Mouse (Mus musculus) ES-Bruce4 (cell line): ENCODE data around the gene Nt5c3b. TPM values are rescaled to one million over a fixed set of nuclear protein-coding genes. Genes with fewer than 3 reads are reported as not detected.
A peak's percentile ranks its signal among the peaks of the same experiment; 100 is the strongest.

ENCODE experiments used
- H3K27ac ChIP-seq: 2 replicates; pipeline ENCODE4 v1.5.1; 2012; ENCODE audit warnings: low read length, inconsistent platforms; ENCODE audit not compliant: insufficient read depth
- H3K27me3 ChIP-seq: 2 replicates; pipeline ENCODE4 v1.6.1; 2012; ENCODE audit warnings: mild to moderate bottlenecking, low read length, inconsistent platforms; ENCODE audit not compliant: control insufficient read depth, poor library complexity, insufficient read depth, severe bottlenecking
- H3K36me3 ChIP-seq: 2 replicates; pipeline ENCODE4 v1.6.1; 2012; ENCODE audit warnings: inconsistent platforms, mild to moderate bottlenecking, low read length, moderate library complexity; ENCODE audit not compliant: control insufficient read depth, poor library complexity, insufficient read depth, severe bottlenecking
- H3K4me1 ChIP-seq: one replicate; pipeline ENCODE4 v1.8.1; 2011; ENCODE audit warnings: low read length; ENCODE audit not compliant: control insufficient read depth, insufficient read depth
- H3K4me3 ChIP-seq: 2 replicates; pipeline ENCODE4 v1.5.1; 2011; ENCODE audit warnings: low read depth, mild to moderate bottlenecking, low read length
- H3K9ac ChIP-seq: 2 replicates; pipeline ENCODE4 v1.6.1; 2012; ENCODE audit warnings: low read depth, mild to moderate bottlenecking, inconsistent platforms; ENCODE audit not compliant: poor library complexity, severe bottlenecking
- H3K9me3 ChIP-seq: replicated peaks from 2 replicates; pipeline ENCODE4 v1.6.1; 2012; ENCODE audit warnings: mild to moderate bottlenecking, low read length, inconsistent platforms; ENCODE audit not compliant: control insufficient read depth, poor library complexity, insufficient read depth, severe bottlenecking
- CTCF ChIP-seq: IDR thresholded peaks from one replicate; pipeline ENCODE4 v1.8.1; 2011; ENCODE audit warnings: low read depth, low read length
- EP300 ChIP-seq: IDR thresholded peaks from 2 replicates; pipeline ENCODE4 v1.6.1; 2011; ENCODE audit warnings: low read depth, low read length; ENCODE audit not compliant: insufficient read depth
- POLR2A ChIP-seq: IDR thresholded peaks from one replicate; pipeline ENCODE4 v1.8.1; 2011; ENCODE audit warnings: low read length; ENCODE audit not compliant: insufficient read depth
- polyA plus RNA-seq: library from polyadenylated mRNA; stranded (reverse); fragments of >200 nt; gene quantifications from 2 replicates; pipeline ENCODE4 v1.2.4, GENCODE M21; 2011; ENCODE audit warnings: low read depth; ENCODE audit not compliant: missing spikeins, insufficient read depth, insufficient read length

Nt5c3b gene
- polyA plus RNA-seq, 1 experiment, result 44.6 TPM

DNA sequence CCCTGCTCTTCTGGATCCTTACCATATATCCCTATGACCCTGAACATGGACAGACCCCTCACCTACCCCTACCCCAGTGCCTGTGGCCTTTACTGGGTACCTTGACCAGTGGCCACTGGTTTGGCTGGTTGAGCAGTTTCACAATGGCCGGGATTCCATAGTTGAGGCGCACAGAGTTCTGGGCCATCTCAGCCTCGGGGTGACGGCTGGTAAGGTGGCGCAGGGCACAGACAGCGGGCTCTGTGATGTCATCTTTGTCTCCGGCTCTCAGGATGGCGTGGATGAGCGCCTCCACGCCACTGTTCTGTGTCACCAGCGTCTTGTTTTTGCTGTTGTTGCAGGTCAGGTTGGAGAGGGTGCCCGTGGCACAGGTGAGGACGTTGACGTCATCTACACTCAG lies 63.6 kb downstream of the Nt5c3b start:
- no peaks in the 10 kb centered on the region for H3K4me1 ChIP-seq
- no peak overlapping the region for H3K4me3 ChIP-seq
- TF ChIP-seq EP300 (no peak), POLR2A (no peak), CTCF (no peak)
- H3K36me3 ChIP-seq, result peaks cover 8% of the 10 kb centered on the region
- H3K9me3 ChIP-seq, result no peaks in the 10 kb centered on the region
- H3K9ac ChIP-seq, result no peak overlapping the region
- H3K27ac ChIP-seq, result peak overlapping the region; percentile 97; the same call in 1 of the 2 replicates
- no peaks in the 10 kb centered on the region for H3K27me3 ChIP-seq

DNA sequence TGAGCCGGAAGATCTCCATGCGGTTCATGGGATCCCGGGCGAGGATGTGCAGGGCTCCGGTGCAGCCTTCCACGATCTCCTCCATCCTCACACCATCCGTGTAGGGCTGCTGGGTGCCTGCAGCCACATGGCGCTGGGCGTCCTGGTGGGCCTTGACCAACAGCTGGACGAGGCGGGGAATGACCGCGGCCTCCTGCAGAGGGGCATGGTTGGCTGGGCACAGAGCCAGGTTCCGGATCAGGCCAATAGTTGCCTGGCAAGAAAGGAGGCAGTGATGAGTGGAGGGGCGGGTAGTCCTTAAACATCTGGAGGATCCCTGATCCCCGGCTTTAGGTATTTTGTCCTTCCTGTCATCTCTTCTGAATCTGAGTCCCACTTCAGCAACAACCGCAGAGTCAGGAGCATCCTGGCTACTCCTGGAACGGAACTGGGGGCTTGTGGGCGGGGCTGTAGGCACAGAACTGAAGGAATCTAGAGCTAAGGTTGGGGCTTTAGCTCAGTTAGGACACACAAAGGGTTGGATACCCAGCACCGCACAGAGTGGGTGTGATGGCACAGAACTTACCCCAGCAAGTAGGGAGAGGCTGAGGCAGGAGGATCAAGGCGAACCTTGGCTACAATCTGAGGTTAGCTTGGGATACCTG lies 64.7 kb downstream of the Nt5c3b start:
- Histone ChIP-seq H3K27ac (peak overlapping the region; percentile 97), H3K4me3 (peak overlapping the region; percentile 65), H3K9ac (peak overlapping the region; percentile 31), H3K36me3 (peaks cover 12% of the 10 kb centered on the region), H3K9me3 (no peaks in the 10 kb centered on the region), H3K27me3 (no peaks in the 10 kb centered on the region), H3K4me1 (no peaks in the 10 kb centered on the region)
- TF ChIP-seq CTCF (no peak), POLR2A (no peak), EP300 (0 out of 2 replicates have a peak, but pooled peaks have one; percentile 8)

DNA sequence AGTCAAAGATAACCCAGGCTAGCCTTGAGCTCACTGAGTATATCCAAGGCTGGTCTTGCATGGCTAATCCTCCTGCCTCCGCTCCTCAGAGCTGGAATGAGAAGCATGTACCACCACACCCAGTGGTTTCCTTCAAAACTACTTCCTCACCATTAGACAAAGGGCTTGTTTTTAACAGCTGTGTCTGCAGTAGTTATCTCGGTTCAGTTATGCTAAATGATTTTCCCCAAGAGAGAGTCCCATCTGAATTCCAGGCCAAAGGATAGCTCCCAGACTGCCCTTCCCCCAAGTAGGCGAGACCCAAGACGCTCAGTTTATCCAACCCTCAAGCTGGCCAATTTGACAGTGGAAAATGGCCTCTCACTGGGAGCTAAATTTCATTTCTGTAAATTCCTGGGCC lies 65.6 kb downstream of the Nt5c3b start:
- peak overlapping the region; percentile 97 for H3K27ac ChIP-seq
- peaks cover 20% of the 10 kb centered on the region for H3K36me3 ChIP-seq
- H3K27me3 ChIP-seq, result no peaks in the 10 kb centered on the region
- H3K4me3 ChIP-seq, result peak overlapping the region; percentile 65
- H3K4me1 ChIP-seq, result no peaks in the 10 kb centered on the region
- no peaks in the 10 kb centered on the region for H3K9me3 ChIP-seq
- H3K9ac ChIP-seq, result peak overlapping the region; percentile 31
- TF ChIP-seq POLR2A, result no peak
- TF ChIP-seq CTCF, result no peak
- peak; percentile 89 for TF ChIP-seq EP300

DNA sequence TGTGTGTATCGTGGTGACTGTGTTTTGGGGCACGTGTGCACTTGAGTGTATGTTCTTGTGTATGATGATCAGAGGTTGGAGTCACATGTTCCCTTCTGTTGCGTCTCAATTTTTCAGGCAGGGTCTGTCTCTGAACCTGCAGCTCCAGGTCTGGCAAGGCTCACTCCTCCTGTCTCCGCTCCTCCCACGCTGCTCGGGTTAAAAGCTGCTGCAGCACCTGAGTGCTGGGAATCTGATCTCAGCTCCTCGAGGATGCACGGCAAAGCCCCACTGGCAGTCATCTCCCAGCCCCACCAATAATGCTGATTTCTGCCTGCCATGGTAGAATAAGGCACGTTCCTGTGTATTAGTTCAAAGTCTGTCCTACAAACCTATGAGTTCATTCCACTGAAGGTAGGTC lies 66.5 kb downstream of the Nt5c3b start:
- Histone ChIP-seq H3K27ac (peak overlapping the region; percentile 97), H3K9ac (peak overlapping the region; percentile 36; the same call in 1 of the 2 replicates), H3K4me1 (no peaks in the 10 kb centered on the region), H3K4me3 (no peak overlapping the region), H3K36me3 (peaks cover 21% of the 10 kb centered on the region), H3K27me3 (no peaks in the 10 kb centered on the region), H3K9me3 (no peaks in the 10 kb centered on the region)
- TF ChIP-seq POLR2A (no peak), CTCF (no peak), EP300 (0 out of 2 replicates have a peak, but pooled peaks have one; percentile 9)

Other genes with a start within 250 kb of the Nt5c3b start
- gene Krt9, start 248.6 kb downstream of the Nt5c3b start, polyA plus RNA-seq, result not detected in 2 replicates
- 1.3 TPM in 1 of 2 replicates, not detected in the other for gene Krt14, start 234.3 kb downstream of the Nt5c3b start, polyA plus RNA-seq
- gene Krt16, start 192.9 kb downstream of the Nt5c3b start, polyA plus RNA-seq, result 0.99 TPM in 1 of 2 replicates, not detected in the other
- gene Krt17, start 180.8 kb downstream of the Nt5c3b start, polyA plus RNA-seq, result 10.5 and 11.8 TPM in 2 replicates
- 20.6 and 21.5 TPM in 2 replicates for gene Krt42, start 171.9 kb downstream of the Nt5c3b start, polyA plus RNA-seq
- gene Eif1, start 121.9 kb downstream of the Nt5c3b start, polyA plus RNA-seq, result 718 and 769 TPM in 2 replicates
- not detected in 2 replicates for gene Gast, start 107.4 kb downstream of the Nt5c3b start, polyA plus RNA-seq
- 12.7 and 13.6 TPM in 2 replicates for gene Hap1, start 85.7 kb downstream of the Nt5c3b start, polyA plus RNA-seq
- 166 and 171 TPM in 2 replicates for gene Jup, start 44.0 kb downstream of the Nt5c3b start, polyA plus RNA-seq
- gene P3h4, start 27.0 kb downstream of the Nt5c3b start, polyA plus RNA-seq, result 13.3 and 16.8 TPM in 2 replicates
- gene Fkbp10, start 26.1 kb downstream of the Nt5c3b start, polyA plus RNA-seq, result 22.5 and 24.3 TPM in 2 replicates
- 0.84 and 0.90 TPM in 2 replicates for gene Klhl10, start 109 bp upstream of the Nt5c3b start, polyA plus RNA-seq
- 18.4 and 19.6 TPM in 2 replicates for gene Klhl11, start 30.9 kb upstream of the Nt5c3b start, polyA plus RNA-seq
- 225 and 232 TPM in 2 replicates for gene Acly, start 86.2 kb upstream of the Nt5c3b start, polyA plus RNA-seq
- 2.5 and 3.4 TPM in 2 replicates for gene Ttc25, start 103.8 kb upstream of the Nt5c3b start, polyA plus RNA-seq
- gene Cnp, start 133.1 kb upstream of the Nt5c3b start, polyA plus RNA-seq, result 6.9 and 7.5 TPM in 2 replicates
- gene Nkiras2, start 177.4 kb upstream of the Nt5c3b start, polyA plus RNA-seq, result 29.1 and 30.0 TPM in 2 replicates
- gene Dnajc7, start 178.4 kb upstream of the Nt5c3b start, polyA plus RNA-seq, result 369 and 376 TPM in 2 replicates